Mouse (Mus musculus): ENCODE data around the gene Wdr37. TPM values are rescaled to one million over a fixed set of nuclear protein-coding genes. Genes with fewer than 3 reads are reported as not detected.

The Wdr37 gene
- 12.3 and 26.3 TPM in 2 replicates for polyA plus RNA-seq (2012; rRNA removed; ENCODE audit: low replicate concordance)

DNA sequence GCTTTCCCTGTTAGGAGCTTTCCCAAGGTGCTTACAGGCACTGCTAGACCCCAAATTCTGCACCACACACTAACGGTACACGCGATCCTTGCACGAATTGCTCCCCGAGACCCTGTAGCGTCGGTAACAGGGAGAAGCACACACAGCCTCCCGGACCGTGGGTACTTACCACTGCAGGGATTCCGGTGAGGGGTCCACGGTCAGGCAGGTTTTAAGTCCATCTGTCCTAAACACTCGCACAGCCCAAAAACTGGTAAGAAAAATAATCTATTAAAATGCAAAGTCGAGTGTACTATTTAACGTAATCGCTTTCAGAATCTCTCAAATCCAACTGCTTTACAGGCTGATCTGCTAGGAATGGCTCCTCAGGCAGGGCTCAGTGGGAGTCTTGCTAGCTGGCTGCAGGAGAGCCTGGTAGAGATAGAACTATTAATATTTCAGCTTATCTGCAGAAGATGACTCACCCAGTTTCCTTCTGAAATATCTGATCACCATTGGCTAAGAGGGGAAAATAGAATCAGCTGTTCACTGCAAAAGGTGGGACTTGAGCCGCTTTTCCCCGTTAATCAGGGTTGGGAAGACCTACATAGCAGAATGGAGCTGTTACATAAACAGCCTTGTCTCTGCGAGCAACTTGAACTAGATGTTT lies at the start of gene Wdr37:
Gene Wdr37, minus strand, starts transcription at position 596 of the 649 bp plus-strand sequence.

GRCm38 (mm10) chr13:8885445-8886184 lies 13.9 kb upstream of the Wdr37 start, which contains the start of gene Idi1:
Idi1 (plus strand) TSS chr13:8885501.

Other genes starting within 250 kb of the Wdr37 start
- gene Idi1, start 13.6 kb upstream of the Wdr37 start, polyA plus RNA-seq (2012; rRNA removed; ENCODE audit: low replicate concordance): 7.3 and 15.5 TPM in 2 replicates
- gene Gm9745, start 76.3 kb upstream of the Wdr37 start, polyA plus RNA-seq (2012; rRNA removed; ENCODE audit: low replicate concordance): not detected in 2 replicates
- not detected in 2 replicates for gene Idi2, start 81.0 kb upstream of the Wdr37 start, polyA plus RNA-seq (2012; rRNA removed; ENCODE audit: low replicate concordance)
- 5.0 and 12.2 TPM in 2 replicates for gene Gtpbp4, start 124.2 kb upstream of the Wdr37 start, polyA plus RNA-seq (2012; rRNA removed; ENCODE audit: low replicate concordance)
- 13.8 and 16.3 TPM in 2 replicates for gene Larp4b, start 222.0 kb upstream of the Wdr37 start, polyA plus RNA-seq (2012; rRNA removed; ENCODE audit: low replicate concordance)